Mouse (Mus musculus): ENCODE measurements at regions not wholly inside any gene's neighbourhood (a gene's known extent, or its start where the extent isn't known, plus 50 kb on each side); places are given as distances from the start of the nearest gene placed in this dataset.
"Not testable (repeated sequence)": the region's sequence is repeated elsewhere in the genome, so short reads cannot be mapped to it uniquely, and the experiment has no call there.

DNA sequence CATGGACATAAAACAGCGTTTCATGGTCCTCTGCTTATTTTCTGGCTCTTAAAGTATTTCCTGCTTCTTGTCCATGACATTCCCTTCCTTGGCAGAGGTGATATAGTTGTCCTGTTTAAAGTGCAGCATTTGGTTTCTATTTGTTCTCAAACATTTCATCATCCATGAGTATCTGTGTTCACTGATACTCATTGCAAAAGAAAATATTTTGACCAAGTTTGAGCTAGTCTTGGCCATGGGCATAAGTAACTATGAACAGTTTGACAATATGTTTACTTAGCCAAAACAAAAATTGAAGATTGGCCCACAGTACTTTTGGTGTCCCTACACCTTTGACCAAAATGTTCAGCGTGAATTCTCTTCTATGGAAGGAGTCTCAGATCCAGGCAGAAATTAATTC, 58.7 kb upstream of the 2310057J18Rik start:
- not testable (repeated sequence) for DNase-seq

DNA sequence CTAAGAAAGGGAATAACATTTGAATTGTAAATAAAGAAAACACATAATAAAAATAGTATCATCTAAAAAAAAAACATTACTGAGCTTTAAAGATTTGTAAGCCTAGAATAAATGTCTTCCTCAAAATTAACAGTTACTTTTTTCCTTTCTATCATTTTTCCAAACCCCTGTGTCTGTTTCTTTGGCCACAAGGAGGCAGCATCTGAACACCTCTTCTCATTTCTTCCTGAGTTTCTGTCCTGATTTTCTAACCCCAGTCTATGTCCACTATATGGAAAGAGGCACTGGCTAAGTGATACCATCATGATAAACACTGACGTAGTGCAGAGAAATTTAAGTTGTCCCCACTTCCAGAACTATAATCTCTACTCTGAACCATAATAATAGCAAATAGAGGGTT, 55.8 kb upstream of the Soga3 start:
- peak; percentile 13 for DNase-seq
